Mouse (Mus musculus): ENCODE measurements at regions not wholly inside any gene's neighbourhood (a gene's known extent, or its start where the extent isn't known, plus 50 kb on each side); places are given as distances from the start of the nearest gene placed in this dataset.

GRCm38 (mm10) chr8:54442395-54442794, 87.0 kb upstream of the Asb5 start:
- Histone ChIP-seq H3K27me3 (ENCODE audit: control insufficient read depth, insufficient read depth, low read length) (no peaks in the 10 kb centered on the region), H3K9me3 (ENCODE audit: control insufficient read depth, low read length) (no peaks in the 10 kb centered on the region), H3K36me3 (replicated peaks; ENCODE audit: control insufficient read depth, insufficient read depth) (no peaks in the 10 kb centered on the region), H3K27ac (no peak overlapping the region), H3K4me2 (replicated peaks) (no peak overlapping the region), H3K4me3 (replicated peaks; ENCODE audit: low read length) (no peak overlapping the region), H3K9ac (no peak overlapping the region), H3K4me1 (replicated peaks; ENCODE audit: control insufficient read depth, insufficient read depth, low read length) (no peaks in the 10 kb centered on the region)
- WGBS, result 80% methylated on average over 1 of the region's 1 CpGs
- ATAC-seq (ENCODE audit: low FRiP score) (no peak), DNase-seq (ENCODE audit: low spot score) (no peak)

DNA sequence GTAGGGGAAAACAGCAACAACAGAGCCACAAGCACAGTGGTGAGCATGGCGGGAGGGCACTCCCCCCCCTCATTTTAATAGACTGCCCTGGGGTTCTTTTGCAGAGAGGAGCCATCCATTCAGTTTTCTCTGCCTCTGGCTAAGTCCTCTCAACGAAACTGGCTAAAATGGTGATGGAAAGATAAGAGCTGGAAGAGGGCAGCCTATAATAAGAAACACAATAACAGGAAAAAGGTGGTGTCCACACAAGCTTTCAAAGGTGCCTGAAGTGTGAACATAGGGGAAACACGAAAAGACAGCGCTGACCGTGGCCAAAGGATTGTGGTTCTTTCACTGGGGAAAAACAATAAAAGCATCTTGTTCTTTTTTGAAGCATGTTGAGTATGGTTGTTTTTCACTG, 83.0 kb upstream of the Asb5 start:
- H3K27ac ChIP-seq, result no peak overlapping the region
- no peak overlapping the region for H3K4me2 ChIP-seq (replicated peaks)
- no peaks in the 10 kb centered on the region for H3K27me3 ChIP-seq (ENCODE audit: control insufficient read depth, insufficient read depth, low read length)
- no peaks in the 10 kb centered on the region for H3K36me3 ChIP-seq (replicated peaks; ENCODE audit: control insufficient read depth, insufficient read depth)
- H3K9me3 ChIP-seq (ENCODE audit: control insufficient read depth, low read length), result no peaks in the 10 kb centered on the region
- ATAC-seq (ENCODE audit: low FRiP score) (no peak), DNase-seq (ENCODE audit: low spot score) (no peak)
- H3K4me1 ChIP-seq (replicated peaks; ENCODE audit: control insufficient read depth, insufficient read depth, low read length), result no peaks in the 10 kb centered on the region
- no peak overlapping the region for H3K9ac ChIP-seq
- no peak overlapping the region for H3K4me3 ChIP-seq (replicated peaks; ENCODE audit: low read length)
- 7% methylated on average over 5 of the region's 5 CpGs for WGBS

DNA sequence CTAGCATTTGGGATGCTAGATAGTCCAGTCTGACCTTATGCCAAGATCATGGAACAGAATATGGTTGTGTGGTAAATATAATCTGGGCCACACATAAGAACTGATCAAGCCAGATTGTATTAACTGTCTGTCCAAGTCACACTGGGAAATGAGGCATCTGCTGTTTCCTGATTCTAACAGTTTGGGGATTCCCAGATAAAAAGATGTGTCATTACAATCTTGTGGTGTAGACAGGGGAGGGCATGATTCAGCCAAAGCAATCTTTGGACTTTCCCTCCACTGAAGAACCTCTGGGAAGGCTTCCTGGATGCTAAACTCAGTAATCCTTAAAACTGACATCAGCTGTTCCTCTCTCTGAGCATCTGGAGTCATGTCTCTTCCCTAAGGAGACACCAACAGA, 79.6 kb upstream of the Asb5 start:
- Histone ChIP-seq H3K4me1 (replicated peaks; ENCODE audit: control insufficient read depth, insufficient read depth, low read length) (no peaks in the 10 kb centered on the region), H3K27ac (no peak overlapping the region), H3K4me2 (replicated peaks) (no peak overlapping the region), H3K9ac (no peak overlapping the region), H3K4me3 (replicated peaks; ENCODE audit: low read length) (no peak overlapping the region), H3K27me3 (ENCODE audit: control insufficient read depth, insufficient read depth, low read length) (no peaks in the 10 kb centered on the region), H3K36me3 (replicated peaks; ENCODE audit: control insufficient read depth, insufficient read depth) (no peaks in the 10 kb centered on the region), H3K9me3 (ENCODE audit: control insufficient read depth, low read length) (no peaks in the 10 kb centered on the region)
- ATAC-seq (ENCODE audit: low FRiP score), result no peak
- no peak for DNase-seq (ENCODE audit: low spot score)

GRCm38 (mm10) chr8:54451323-54452021, 77.9 kb upstream of the Asb5 start:
- 26% methylated on average over 9 of the region's 9 CpGs for WGBS

GRCm38 (mm10) chr8:54464977-54465376, 64.4 kb upstream of the Asb5 start:
- no peaks in the 10 kb centered on the region for H3K36me3 ChIP-seq (replicated peaks; ENCODE audit: control insufficient read depth, insufficient read depth)
- no peaks in the 10 kb centered on the region for H3K27me3 ChIP-seq (ENCODE audit: control insufficient read depth, insufficient read depth, low read length)
- H3K9ac ChIP-seq, result no peak overlapping the region
- H3K4me3 ChIP-seq (replicated peaks; ENCODE audit: low read length), result no peak overlapping the region
- H3K27ac ChIP-seq, result no peak overlapping the region
- WGBS, result 63% methylated on average over 5 of the region's 5 CpGs
- no peak for ATAC-seq (ENCODE audit: low FRiP score)
- H3K4me2 ChIP-seq (replicated peaks), result no peak overlapping the region
- no peaks in the 10 kb centered on the region for H3K9me3 ChIP-seq (ENCODE audit: control insufficient read depth, low read length)
- DNase-seq (ENCODE audit: low spot score), result no peak
- no peaks in the 10 kb centered on the region for H3K4me1 ChIP-seq (replicated peaks; ENCODE audit: control insufficient read depth, insufficient read depth, low read length)

More at GRCm38 (mm10) chr8:54451323-54452021, 77.9 kb upstream of the Asb5 start:
- Histone ChIP-seq H3K4me2 (replicated peaks) (no peak overlapping the region), H3K4me1 (replicated peaks; ENCODE audit: control insufficient read depth, insufficient read depth, low read length) (no peaks in the 10 kb centered on the region), H3K9me3 (ENCODE audit: control insufficient read depth, low read length) (no peaks in the 10 kb centered on the region), H3K9ac (no peak overlapping the region), H3K4me3 (replicated peaks; ENCODE audit: low read length) (no peak overlapping the region), H3K27ac (no peak overlapping the region), H3K27me3 (ENCODE audit: control insufficient read depth, insufficient read depth, low read length) (no peaks in the 10 kb centered on the region), H3K36me3 (replicated peaks; ENCODE audit: control insufficient read depth, insufficient read depth) (no peaks in the 10 kb centered on the region)
- ATAC-seq (ENCODE audit: low FRiP score) (peak; percentile 31; the same call in 1 of the 2 replicates), DNase-seq (ENCODE audit: low spot score) (peak; percentile 30)

- H3K4me2 ChIP-seq (replicated peaks), result no peak overlapping the region
- WGBS, result 83% methylated on average over 3 of the region's 3 CpGs
- no peaks in the 10 kb centered on the region for H3K36me3 ChIP-seq (replicated peaks; ENCODE audit: control insufficient read depth, insufficient read depth)
- no peak overlapping the region for H3K27ac ChIP-seq
- no peak overlapping the region for H3K4me3 ChIP-seq (replicated peaks; ENCODE audit: low read length)
- no peaks in the 10 kb centered on the region for H3K9me3 ChIP-seq (ENCODE audit: control insufficient read depth, low read length)
- H3K27me3 ChIP-seq (ENCODE audit: control insufficient read depth, insufficient read depth, low read length), result no peaks in the 10 kb centered on the region
- H3K4me1 ChIP-seq (replicated peaks; ENCODE audit: control insufficient read depth, insufficient read depth, low read length), result no peaks in the 10 kb centered on the region
- DNase-seq (ENCODE audit: low spot score) (no peak), ATAC-seq (ENCODE audit: low FRiP score) (no peak)
- no peak overlapping the region for H3K9ac ChIP-seq
Measured at GRCm38 (mm10) chr8:54465458-54466102, 63.8 kb upstream of the Asb5 start.

Measured in hindbrain, embryonic 14.5 days (tissue).